Mouse (Mus musculus) kidney, postnatal 0 days (tissue): ENCODE measurements around the gene Sf3a1. TPM values are rescaled to one million over a fixed set of nuclear protein-coding genes. Genes with fewer than 3 reads are reported as not detected.

ENCODE experiments used
- ATAC-seq: fragments of 200-750 bp; cut with Nextera tagmentation; replicated peaks from 2 replicates; pipeline ENCODE4 v1.8.0; 2017; ENCODE audit warnings: low read depth, moderate number of reproducible peaks, moderate TSS enrichment, moderate library complexity; ENCODE audit not compliant: low FRiP score
- DNase-seq: peaks from one replicate; pipeline ENCODE4 v3.0.0-alpha.2; 2016; ENCODE audit warnings: low spot score
- H3K27ac ChIP-seq: fragments of 300-500 bp; sonication (generic); 2 replicates; pipeline ENCODE4 v1.5.1; 2014; ENCODE audit warnings: mild to moderate bottlenecking
- H3K27me3 ChIP-seq: fragments of 300-500 bp; sonication (generic); 2 replicates; pipeline ENCODE4 v1.6.1; 2014; ENCODE audit warnings: low read length, mixed read lengths; ENCODE audit not compliant: insufficient read depth
- H3K36me3 ChIP-seq: fragments of 300-500 bp; sonication (generic); 2 replicates; pipeline ENCODE4 v1.6.1; 2014; ENCODE audit warnings: low read length, mixed read lengths; ENCODE audit not compliant: insufficient read depth
- H3K4me1 ChIP-seq: fragments of 300-500 bp; sonication (generic); replicated peaks from 2 replicates; pipeline ENCODE4 v1.6.1; 2014; ENCODE audit warnings: antibody characterized with exemption, low read length, mixed read lengths; ENCODE audit not compliant: insufficient read depth
- H3K4me2 ChIP-seq: fragments of 300-500 bp; sonication (generic); 2 replicates; pipeline ENCODE4 v1.6.1; 2014; ENCODE audit warnings: mild to moderate bottlenecking, low read length, moderate library complexity, mixed read lengths
- H3K4me3 ChIP-seq: fragments of 300-500 bp; sonication (generic); replicated peaks from 2 replicates; pipeline ENCODE4 v1.5.1; 2014; ENCODE audit warnings: low read depth, low read length
- H3K9ac ChIP-seq: fragments of 300-500 bp; sonication (generic); 2 replicates; pipeline ENCODE4 v1.6.1; 2014; ENCODE audit warnings: low read depth, low read length
- H3K9me3 ChIP-seq: fragments of 300-500 bp; sonication (generic); replicated peaks from 2 replicates; pipeline ENCODE4 v1.6.1; 2016; ENCODE audit warnings: low read length, inconsistent platforms, mixed read lengths
- CTCF ChIP-seq: IDR thresholded peaks from 2 replicates; pipeline ENCODE4 v1.5.1; 2016; ENCODE audit warnings: antibody characterized with exemption, low read depth, mild to moderate bottlenecking, moderate library complexity
- WGBS: fragments of 180-500 bp; shearing (Covaris S2); extraction: QIAGEN DNeasy Blood & Tissue Kit; methylation state at CpG from one replicate; pipeline ENCODE4 v1.1.7; 2014; 5-methylcytosine and 5-hydroxymethylcytosine counted together
- polyA plus RNA-seq: library from polyadenylated mRNA; unstranded; fragments of >200 nt; fragmentation: Nextera tagmentation; extraction: Ambion mirVana; gene quantifications from 2 replicates; pipeline ENCODE4 v1.2.1, GENCODE M21; 2015

Gene Sf3a1
- polyA plus RNA-seq, 1 experiment from 2014 or later = 31.2 TPM

DNA sequence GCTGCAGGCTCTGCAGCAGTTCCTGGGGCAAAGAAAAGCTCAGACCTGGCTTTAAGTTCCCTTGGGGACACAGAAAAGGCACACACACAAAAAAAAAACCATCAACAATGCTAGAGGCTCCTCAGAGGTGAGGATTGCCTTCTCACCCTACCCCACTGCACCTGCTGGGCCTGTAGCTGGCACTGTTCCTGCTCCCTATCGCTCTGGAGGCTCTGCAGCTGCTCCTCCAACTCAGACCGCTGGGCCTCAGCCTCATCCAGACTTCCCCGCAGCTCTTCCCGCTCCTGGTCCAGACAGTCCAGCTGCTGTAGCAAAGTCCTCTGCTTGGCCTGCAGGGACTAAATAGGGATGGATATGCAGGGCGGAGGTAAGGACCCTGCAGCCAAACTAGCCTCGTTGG is 13.8 kb upstream of the Sf3a1 start:
- H3K4me3 ChIP-seq = no peak overlapping the region
- H3K36me3 ChIP-seq = peaks cover 24% of the 10 kb centered on the region; the same call in 1 of the 2 replicates
- no peak for TF ChIP-seq CTCF
- DNase-seq (no peak), ATAC-seq (no peak)
- no peak overlapping the region for H3K9ac ChIP-seq
- no peaks in the 10 kb centered on the region for H3K4me1 ChIP-seq
- no peaks in the 10 kb centered on the region for H3K27me3 ChIP-seq
- no peak overlapping the region for H3K4me2 ChIP-seq
- no peak overlapping the region for H3K27ac ChIP-seq
- no peaks in the 10 kb centered on the region for H3K9me3 ChIP-seq
- 82% methylated on average over 6 of the region's 6 CpGs for WGBS

DNA sequence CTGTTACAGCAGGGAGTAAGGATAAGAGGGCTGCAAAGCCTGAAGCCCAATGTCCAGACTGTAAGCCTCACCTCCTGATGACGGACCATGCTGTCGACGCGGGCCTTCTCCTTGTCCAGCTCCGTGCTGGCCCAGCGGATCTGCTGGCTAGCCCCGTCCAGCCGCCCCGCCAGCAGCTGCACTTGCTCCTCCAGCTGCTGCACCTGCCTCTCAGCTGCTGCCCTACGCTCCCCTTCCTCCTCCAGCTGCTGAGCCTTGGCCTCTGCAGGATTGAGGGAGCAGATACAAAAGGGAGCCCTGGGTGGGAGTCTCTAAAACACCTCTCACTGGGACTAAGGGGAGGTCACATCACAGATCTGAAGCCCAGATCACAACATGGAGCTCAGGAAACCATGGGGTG is 13.1 kb upstream of the Sf3a1 start:
- Histone ChIP-seq H3K4me2 (no peak overlapping the region), H3K4me3 (no peak overlapping the region), H3K27me3 (no peaks in the 10 kb centered on the region), H3K27ac (no peak overlapping the region), H3K36me3 (peaks cover 24% of the 10 kb centered on the region; the same call in 1 of the 2 replicates), H3K4me1 (no peaks in the 10 kb centered on the region), H3K9me3 (no peaks in the 10 kb centered on the region), H3K9ac (no peak overlapping the region)
- WGBS = 90% methylated on average over 10 of the region's 10 CpGs
- no peak for TF ChIP-seq CTCF
- ATAC-seq (no peak), DNase-seq (no peak)

DNA sequence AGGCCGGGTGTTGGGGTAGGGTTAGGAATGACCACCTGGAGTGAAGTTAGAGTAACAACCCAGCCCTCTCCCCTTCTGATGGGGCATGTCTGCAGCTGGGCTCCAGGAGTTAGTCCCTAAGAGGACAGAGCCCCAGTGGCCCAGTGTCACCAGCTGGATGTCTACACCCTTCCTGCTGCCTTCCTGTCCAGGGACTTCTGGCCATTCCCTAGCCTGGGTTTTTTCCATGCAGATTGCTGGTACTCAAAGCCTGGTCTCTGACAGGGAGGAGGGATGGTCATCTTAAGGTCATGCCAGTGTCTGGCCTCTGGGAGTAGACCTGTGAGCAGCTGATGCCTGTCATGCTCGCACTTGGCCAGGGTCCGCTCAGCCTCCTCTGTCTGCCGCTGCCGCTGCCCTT is 12.0 kb upstream of the Sf3a1 start:
- Histone ChIP-seq H3K4me3 (no peak overlapping the region), H3K4me2 (no peak overlapping the region), H3K9me3 (no peaks in the 10 kb centered on the region), H3K27ac (no peak overlapping the region), H3K9ac (no peak overlapping the region), H3K36me3 (peaks cover 20% of the 10 kb centered on the region; the same call in 1 of the 2 replicates), H3K27me3 (no peaks in the 10 kb centered on the region), H3K4me1 (no peaks in the 10 kb centered on the region)
- no peak for TF ChIP-seq CTCF
- ATAC-seq (no peak), DNase-seq (peak; percentile 12)
- WGBS = 84% methylated on average over 5 of the region's 5 CpGs

DNA sequence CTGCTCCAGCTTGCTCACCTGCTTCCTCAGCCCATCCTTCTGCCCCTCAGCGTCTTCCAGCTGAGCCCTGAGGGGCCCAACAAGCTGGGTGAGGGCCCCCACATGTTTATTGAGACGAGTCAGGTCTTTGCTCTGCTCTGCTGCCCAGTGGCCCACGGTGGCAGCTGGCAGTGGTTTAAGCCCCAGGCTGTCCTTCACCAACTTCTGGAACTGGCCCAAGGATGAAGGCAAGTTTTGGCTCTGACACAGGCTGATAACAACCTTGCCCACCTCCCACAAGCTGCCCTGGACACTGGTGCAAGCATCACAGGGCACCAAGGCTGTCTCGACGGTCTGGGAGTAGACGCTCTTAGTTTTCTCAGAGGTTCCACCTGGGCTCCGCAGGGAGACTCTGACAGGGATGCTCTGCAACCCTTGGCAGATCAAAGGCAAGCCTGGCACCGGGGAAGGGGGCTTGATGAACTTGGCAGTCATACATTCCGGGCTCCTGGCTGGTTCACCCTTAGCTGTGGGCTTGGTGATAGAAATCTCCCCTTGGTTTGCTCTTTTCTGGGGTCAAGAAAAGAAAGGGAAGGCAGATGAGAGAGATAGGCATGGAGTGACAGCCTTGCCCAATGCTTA is 11.5 kb upstream of the Sf3a1 start:
- no peak for DNase-seq
- Histone ChIP-seq H3K4me1 (no peaks in the 10 kb centered on the region), H3K36me3 (peaks cover 16% of the 10 kb centered on the region; the same call in 1 of the 2 replicates), H3K27ac (peak overlapping the region; percentile 42; the same call in 1 of the 2 replicates), H3K4me2 (no peak overlapping the region), H3K27me3 (no peaks in the 10 kb centered on the region), H3K4me3 (no peak overlapping the region), H3K9ac (no peak overlapping the region), H3K9me3 (no peaks in the 10 kb centered on the region)
- TF ChIP-seq CTCF = no peak
- ATAC-seq = no peak
- 50% methylated on average over 9 of the region's 9 CpGs for WGBS

DNA sequence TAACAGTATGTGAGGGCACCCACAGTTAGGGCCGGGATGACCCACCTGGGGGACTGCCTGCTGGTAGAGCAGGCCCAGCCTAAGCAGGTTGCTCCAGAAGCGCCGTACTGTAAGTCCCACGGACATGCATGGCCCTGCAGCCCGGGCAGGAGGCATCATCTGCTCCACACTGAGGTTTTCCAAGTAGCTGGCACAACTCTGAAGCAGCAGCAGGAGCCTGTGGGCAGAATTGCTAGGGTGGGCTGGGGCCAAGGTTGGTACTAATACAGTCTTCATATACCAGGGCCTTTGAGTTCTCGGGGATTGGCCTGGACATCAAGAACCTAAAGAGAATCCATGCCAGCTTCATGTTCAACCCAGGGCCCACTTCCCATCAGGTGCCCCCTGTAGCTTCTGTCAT is 10.3 kb upstream of the Sf3a1 start:
- H3K9ac ChIP-seq = no peak overlapping the region
- H3K27ac ChIP-seq = no peak overlapping the region
- ATAC-seq (no peak), DNase-seq (no peak)
- H3K27me3 ChIP-seq = no peaks in the 10 kb centered on the region
- 93% methylated on average over 6 of the region's 6 CpGs for WGBS
- H3K4me2 ChIP-seq = no peak overlapping the region
- peaks cover 9% of the 10 kb centered on the region; the same call in 1 of the 2 replicates for H3K36me3 ChIP-seq
- no peaks in the 10 kb centered on the region for H3K4me1 ChIP-seq
- no peaks in the 10 kb centered on the region for H3K9me3 ChIP-seq
- no peak for TF ChIP-seq CTCF
- H3K4me3 ChIP-seq = no peak overlapping the region

DNA sequence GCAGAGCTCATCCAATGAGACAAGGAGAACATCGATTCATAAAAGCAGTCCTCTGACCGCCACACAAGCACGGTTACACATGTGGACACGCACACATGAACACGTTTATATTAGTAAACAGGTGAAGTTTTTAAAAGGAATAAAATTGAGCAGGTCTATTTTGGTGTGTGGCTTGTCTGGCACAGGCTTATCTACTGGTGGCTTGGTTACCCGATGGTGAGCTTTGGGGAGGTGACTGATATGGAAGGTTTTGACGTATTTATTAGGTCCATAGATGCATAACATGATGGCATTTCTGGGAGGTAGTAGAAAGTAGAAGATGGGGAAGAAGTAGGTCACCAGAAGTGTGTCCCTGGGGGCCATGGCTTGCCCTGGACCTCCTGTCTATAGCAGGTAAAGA is 6.5 kb upstream of the Sf3a1 start:
- Histone ChIP-seq H3K9ac (no peak overlapping the region), H3K4me1 (no peaks in the 10 kb centered on the region), H3K27ac (no peak overlapping the region), H3K9me3 (no peaks in the 10 kb centered on the region), H3K4me3 (no peak overlapping the region), H3K27me3 (no peaks in the 10 kb centered on the region), H3K36me3 (peaks cover 3% of the 10 kb centered on the region; the same call in 1 of the 2 replicates), H3K4me2 (no peak overlapping the region)
- TF ChIP-seq CTCF = no peak
- no peak for ATAC-seq
- DNase-seq = no peak
- WGBS = 89% methylated on average over 7 of the region's 7 CpGs

DNA sequence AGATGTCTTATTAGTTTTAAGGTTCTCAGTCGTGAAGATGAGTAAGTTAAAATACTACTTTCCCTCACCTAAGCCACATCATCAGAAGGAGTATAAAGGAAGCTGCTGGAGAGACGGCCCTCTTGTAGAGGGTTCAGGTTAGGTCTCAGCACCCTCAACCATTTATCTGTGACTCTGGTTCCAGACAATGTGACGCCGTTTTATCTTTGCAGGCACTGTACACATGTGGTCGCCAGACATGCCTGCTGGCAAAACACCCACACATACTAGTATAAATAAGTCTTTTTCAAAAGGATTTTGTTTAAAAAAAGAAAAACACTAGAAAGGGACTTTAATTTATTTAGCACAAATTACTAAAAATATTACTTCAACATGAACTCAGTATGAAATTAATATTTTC is 4.5 kb upstream of the Sf3a1 start:
- no peak overlapping the region for H3K4me3 ChIP-seq
- no peak overlapping the region for H3K27ac ChIP-seq
- 0 out of 2 replicates have a peak, but pooled peaks cover 5% of the 10 kb centered on the region for H3K4me1 ChIP-seq
- no peak overlapping the region for H3K9ac ChIP-seq
- H3K36me3 ChIP-seq = no peaks in the 10 kb centered on the region
- no peak for ATAC-seq
- no peak for TF ChIP-seq CTCF
- no peaks in the 10 kb centered on the region for H3K9me3 ChIP-seq
- WGBS = 82% methylated on average over 5 of the region's 5 CpGs
- no peak overlapping the region for H3K4me2 ChIP-seq
- H3K27me3 ChIP-seq = no peaks in the 10 kb centered on the region
- DNase-seq = no peak
